Mouse (Mus musculus) MEL (cell line): ENCODE measurements around the gene Tsn. TPM values are rescaled to one million over a fixed set of nuclear protein-coding genes. Genes with fewer than 3 reads are reported as not detected.

Experiments
- DNase-seq: peaks from one replicate; pipeline ENCODE4 v3.0.0; 2011; ENCODE audit warnings: low read depth, low spot score
- H3K27ac ChIP-seq: 2 replicates; pipeline ENCODE4 v1.5.1; 2012; ENCODE audit warnings: low read depth, mild to moderate bottlenecking, control low read depth, low read length, moderate library complexity; ENCODE audit not compliant: control insufficient read depth
- H3K27me3 ChIP-seq, 2 experiments: fragments of 150-350 bp in 1 of 2; sonication (generic) in 1 of 2; 2 replicates each; pipeline ENCODE4 v1.6.1; 2012; ENCODE audit warnings: low read length in 2 of 2, mild to moderate bottlenecking in 2 of 2, improper control_type of control experiment in 1 of 2, moderate library complexity in 1 of 2; ENCODE audit not compliant: insufficient read depth in 2 of 2, control insufficient read depth in 1 of 2
- H3K36me3 ChIP-seq, 2 experiments: 2 replicates each; pipeline ENCODE4 v1.6.1; 2012 to 2014; ENCODE audit warnings: low read length in 2 of 2, improper control_type of control experiment in 1 of 2, inconsistent platforms in 1 of 2, mild to moderate bottlenecking in 1 of 2; ENCODE audit not compliant: insufficient read depth in 2 of 2, control insufficient read depth in 1 of 2
- H3K4me1 ChIP-seq, 2 experiments: fragments of 150-350 bp in 1 of 2; sonication (generic) in 1 of 2; 2 replicates each; pipeline ENCODE4 v1.6.1; 2012; ENCODE audit warnings: low read length in 2 of 2, improper control_type of control experiment in 1 of 2, mild to moderate bottlenecking in 1 of 2; ENCODE audit not compliant: insufficient read depth in 2 of 2, control insufficient read depth in 1 of 2
- H3K4me3 ChIP-seq, 2 experiments: fragments of 150-350 bp in 1 of 2; sonication (generic) in 1 of 2; 2 replicates each; pipeline ENCODE4 v1.5.1; 2012; ENCODE audit warnings: low read depth in 2 of 2, low read length in 2 of 2, mild to moderate bottlenecking in 2 of 2, moderate library complexity in 2 of 2, control low read depth in 1 of 2, improper control_type of control experiment in 1 of 2; ENCODE audit not compliant: control insufficient read depth in 1 of 2, insufficient read depth in 1 of 2
- H3K79me2 ChIP-seq: 2 replicates; pipeline ENCODE4 v1.6.1; 2012; ENCODE audit warnings: mild to moderate bottlenecking, low read length, moderate library complexity; ENCODE audit not compliant: control insufficient read depth, poor library complexity, insufficient read depth
- H3K9ac ChIP-seq: 2 replicates; pipeline ENCODE4 v1.6.1; 2012; ENCODE audit warnings: low read depth, mild to moderate bottlenecking, control low read depth, low read length, moderate library complexity; ENCODE audit not compliant: control insufficient read depth, poor library complexity, severe bottlenecking
- H3K9me3 ChIP-seq: fragments of 150-350 bp; sonication (generic); replicated peaks from 2 replicates; pipeline ENCODE4 v1.6.1; 2012; ENCODE audit warnings: mild to moderate bottlenecking, low read length, improper control_type of control experiment, moderate library complexity; ENCODE audit not compliant: insufficient read depth
- BHLHE40 ChIP-seq: IDR thresholded peaks from 2 replicates; pipeline ENCODE4 v1.6.1; 2012; ENCODE audit warnings: low read depth, mild to moderate bottlenecking, inconsistent platforms, low read length, improper control_type of control experiment, borderline replicate concordance
- CHD1 ChIP-seq: IDR thresholded peaks from 2 replicates; pipeline ENCODE4 v1.6.1; 2012; ENCODE audit warnings: low read depth, mild to moderate bottlenecking, inconsistent platforms, low read length, improper control_type of control experiment
- CHD2 ChIP-seq: IDR thresholded peaks from 2 replicates; pipeline ENCODE4 v1.6.1; 2011; ENCODE audit warnings: low read length, improper control_type of control experiment
- ELF1 ChIP-seq: IDR thresholded peaks from 2 replicates; pipeline ENCODE4 v1.6.1; 2014; ENCODE audit warnings: low read depth, mild to moderate bottlenecking, inconsistent platforms, low read length, improper control_type of control experiment, moderate library complexity
- ETS1 ChIP-seq: IDR thresholded peaks from 2 replicates; pipeline ENCODE4 v1.6.1; 2012; ENCODE audit warnings: low read depth, mild to moderate bottlenecking, inconsistent platforms, low read length, improper control_type of control experiment, moderate library complexity
- GABPA ChIP-seq: IDR thresholded peaks from 2 replicates; pipeline ENCODE4 v1.6.1; 2012; ENCODE audit warnings: low read depth, mild to moderate bottlenecking, inconsistent platforms, low read length, improper control_type of control experiment, moderate library complexity
- GATA1 ChIP-seq: IDR thresholded peaks from 2 replicates; pipeline ENCODE4 v1.6.1; 2011; ENCODE audit warnings: low read depth, low read length, improper control_type of control experiment
- HCFC1 ChIP-seq: IDR thresholded peaks from 2 replicates; pipeline ENCODE4 v1.6.1; 2012; ENCODE audit warnings: low read depth, mild to moderate bottlenecking, inconsistent platforms, low read length, improper control_type of control experiment, moderate library complexity
- JUND ChIP-seq: IDR thresholded peaks from 2 replicates; pipeline ENCODE4 v1.6.1; 2011; ENCODE audit warnings: low read depth, mild to moderate bottlenecking, improper control_type of control experiment, low read length
- MAFK ChIP-seq: IDR thresholded peaks from 2 replicates; pipeline ENCODE4 v1.6.1; 2011; ENCODE audit warnings: low read depth, mild to moderate bottlenecking, low read length, improper control_type of control experiment, borderline replicate concordance
- MAZ ChIP-seq: IDR thresholded peaks from 2 replicates; pipeline ENCODE4 v1.6.1; 2012; ENCODE audit warnings: low read depth, mild to moderate bottlenecking, inconsistent platforms, low read length, improper control_type of control experiment
- MEF2A ChIP-seq: IDR thresholded peaks from 2 replicates; pipeline ENCODE4 v1.6.1; 2014; ENCODE audit warnings: low read depth, mild to moderate bottlenecking, inconsistent platforms, low read length, improper control_type of control experiment; ENCODE audit not compliant: poor library complexity, insufficient replicate concordance, severe bottlenecking; ENCODE audit errors: extremely low read depth
- MXI1 ChIP-seq: IDR thresholded peaks from 2 replicates; pipeline ENCODE4 v1.6.1; 2011; ENCODE audit warnings: mild to moderate bottlenecking, low read depth, low read length, improper control_type of control experiment
- MYB ChIP-seq: IDR thresholded peaks from 2 replicates; pipeline ENCODE4 v1.6.1; 2011; ENCODE audit warnings: mild to moderate bottlenecking, low read depth, low read length, improper control_type of control experiment
- MYC ChIP-seq: IDR thresholded peaks from 2 replicates; pipeline ENCODE4 v1.6.1; 2011; ENCODE audit warnings: low read depth, mild to moderate bottlenecking, low read length, improper control_type of control experiment, moderate library complexity
- NRF1 ChIP-seq: IDR thresholded peaks from 2 replicates; pipeline ENCODE4 v1.6.1; 2014; ENCODE audit warnings: low read depth, mild to moderate bottlenecking, inconsistent platforms, low read length, improper control_type of control experiment, moderate library complexity; ENCODE audit not compliant: poor library complexity, insufficient read depth, severe bottlenecking
- TAL1 ChIP-seq: IDR thresholded peaks from 2 replicates; pipeline ENCODE4 v1.6.1; 2012; ENCODE audit warnings: mild to moderate bottlenecking, inconsistent platforms, low read length, moderate library complexity, mixed read lengths
- TCF12 ChIP-seq: IDR thresholded peaks from 2 replicates; pipeline ENCODE4 v1.6.1; 2014; ENCODE audit warnings: low read depth, mild to moderate bottlenecking, inconsistent platforms, low read length, improper control_type of control experiment, moderate library complexity
- ZC3H11A ChIP-seq: IDR thresholded peaks from 2 replicates; pipeline ENCODE4 v1.6.1; 2012; ENCODE audit warnings: low read depth, mild to moderate bottlenecking, inconsistent platforms, low read length, improper control_type of control experiment
- ZMIZ1 ChIP-seq: IDR thresholded peaks from 2 replicates; pipeline ENCODE4 v1.6.1; 2012; ENCODE audit warnings: low read depth, mild to moderate bottlenecking, inconsistent platforms, low read length, improper control_type of control experiment, moderate library complexity
- polyA plus RNA-seq, 2 experiments: library from polyadenylated mRNA; stranded (reverse) in 1 of 2; unstranded in 1 of 2; fragments of >175 nt in 1 of 2; fragments of >200 nt in 1 of 2; gene quantifications; 2 replicates each; pipeline versions ENCODE4 v1.2.1 to v1.2.4; 2012; ENCODE audit warnings: low replicate concordance in 2 of 2, low read depth in 1 of 2; ENCODE audit not compliant: insufficient read length in 2 of 2, insufficient read depth in 1 of 2, missing spikeins in 1 of 2
- total RNA-seq: library from RNA; depleted of rRNA; stranded (reverse); fragments of 300-350 nt; gene quantifications from 2 replicates; pipeline ENCODE4 v1.2.3, GENCODE M21; 2012

The Tsn gene
- total and polyA plus RNA-seq, 3 experiments: 119 to 378 (median 167) TPM

DNA sequence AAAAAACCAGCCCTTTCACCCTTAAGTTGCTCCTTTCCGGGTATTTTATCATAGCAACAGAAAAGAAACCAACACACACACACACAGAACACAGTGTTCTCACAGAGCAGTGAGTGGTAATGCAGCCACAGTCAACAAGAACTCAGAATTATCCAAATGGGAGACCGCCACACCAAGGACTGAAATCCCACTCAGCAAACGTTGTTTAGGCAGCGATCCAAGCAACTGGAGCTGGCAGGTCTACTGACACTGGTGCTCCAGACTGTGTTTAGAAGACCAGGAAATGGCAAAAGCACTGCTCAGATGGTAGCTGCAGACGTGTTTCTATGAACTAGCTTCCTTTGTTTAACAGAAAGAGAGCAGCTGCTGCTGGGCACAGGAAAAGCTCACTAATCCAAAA is 16.7 kb downstream of the Tsn start:
- H3K9ac ChIP-seq: no peak overlapping the region
- H3K4me1 ChIP-seq: no peaks in the 10 kb centered on the region
- H3K79me2 ChIP-seq: no peaks in the 10 kb centered on the region
- H3K9me3 ChIP-seq: no peaks in the 10 kb centered on the region
- no peaks in the 10 kb centered on the region for H3K27me3 ChIP-seq
- no peak for DNase-seq
- TF ChIP-seq MXI1 (no peak), TAL1 (no peak), GABPA (no peak), ETS1 (no peak), ZMIZ1 (no peak), MEF2A (no peak), GATA1 (no peak), MYC (no peak), CHD2 (no peak), TCF12 (no peak), JUND (no peak), MYB (no peak)
- H3K36me3 ChIP-seq: peaks cover 0 to 6% of the 10 kb centered on the region in 2 experiments; a peak in 2 of 4 replicates
- H3K27ac ChIP-seq: no peak overlapping the region
- no peak overlapping the region for H3K4me3 ChIP-seq

DNA sequence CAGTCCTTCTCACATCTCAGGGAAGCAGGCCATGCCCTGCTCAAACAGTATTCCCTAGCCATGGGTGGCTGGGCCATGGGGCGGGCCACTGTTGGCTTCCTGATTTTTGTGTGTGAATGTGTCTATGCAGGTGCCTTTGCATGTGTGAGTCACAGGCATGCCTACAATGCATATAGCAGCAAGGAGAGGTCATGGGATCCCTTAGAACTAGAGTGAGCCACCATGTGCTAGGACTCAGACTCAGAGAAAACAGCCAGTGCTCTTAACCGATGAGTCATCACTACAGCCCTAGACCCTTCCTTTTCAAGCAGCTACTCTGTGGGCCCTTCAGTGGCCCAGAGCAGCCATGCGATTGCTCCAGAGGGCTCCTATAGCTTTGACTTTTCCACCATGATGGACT is 17.3 kb downstream of the Tsn start:
- peaks cover 0 to 4% of the 10 kb centered on the region in 2 experiments; a peak in 2 of 4 replicates for H3K36me3 ChIP-seq
- TF ChIP-seq CHD1: no peak
- TF ChIP-seq MAZ: no peak
- TF ChIP-seq MAFK: no peak
- no peak for TF ChIP-seq ELF1
- no peak for TF ChIP-seq ETS1
- no peak for TF ChIP-seq NRF1
- no peak for TF ChIP-seq GATA1
- TF ChIP-seq BHLHE40: no peak
- no peak for TF ChIP-seq CHD2
- TF ChIP-seq ZC3H11A: no peak
- TF ChIP-seq HCFC1: no peak
- H3K9me3 ChIP-seq: no peaks in the 10 kb centered on the region
- H3K9ac ChIP-seq: no peak overlapping the region
- H3K4me3 ChIP-seq: no peak overlapping the region
- no peak overlapping the region for H3K27ac ChIP-seq
- no peaks in the 10 kb centered on the region for H3K4me1 ChIP-seq
- H3K79me2 ChIP-seq: no peaks in the 10 kb centered on the region
- no peak for DNase-seq
- H3K27me3 ChIP-seq: no peaks in the 10 kb centered on the region
